Mouse (Mus musculus): Measurements from ENCODE around the gene 9330161L09Rik.

DNA sequence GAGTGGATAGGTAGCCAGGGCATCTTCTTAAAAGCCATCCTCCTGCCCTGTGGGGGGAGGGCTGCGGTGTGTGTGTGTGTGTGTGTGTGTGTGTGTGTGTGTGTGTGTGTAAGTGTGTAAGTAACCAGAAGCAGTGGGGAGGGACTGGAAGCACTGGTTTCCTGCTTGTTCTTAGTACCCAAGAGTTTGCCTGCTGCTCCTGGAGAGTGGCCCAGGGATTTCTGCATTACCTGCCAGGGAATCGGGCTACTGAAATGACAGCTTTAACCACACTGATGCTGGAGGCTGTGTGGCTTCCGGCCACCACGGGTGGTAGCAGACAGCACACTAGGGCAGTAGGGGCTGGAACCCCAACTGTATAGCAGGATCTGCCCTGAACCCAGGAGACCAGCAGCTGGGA, 17.6 kb downstream of the 9330161L09Rik start:
- TF ChIP-seq CTCF (IDR thresholded peaks at IDR 0.05; ENCODE audit: borderline replicate concordance, insufficient read depth, low read depth, low read length) = no peak
- no peak for TF ChIP-seq POLR2A (IDR thresholded peaks at IDR 0.05; ENCODE audit: borderline replicate concordance, insufficient read depth, low read length)

All from cerebellum, adult 2 months (tissue).